Mouse (Mus musculus) heart, embryonic 15.5 days (tissue): ENCODE data around the gene Polr3h. TPM values are rescaled to one million over a fixed set of nuclear protein-coding genes. Genes with fewer than 3 reads are reported as not detected.

Experiments used
- ATAC-seq: fragments of 200-750 bp; cut with Nextera tagmentation; replicated peaks from 2 replicates; pipeline ENCODE4 v1.8.0; 2017; ENCODE audit warnings: low read depth, moderate TSS enrichment; ENCODE audit not compliant: insufficient number of reproducible peaks, insufficient read depth, low FRiP score
- H3K27ac ChIP-seq: fragments of 300-500 bp; sonication (generic); 2 replicates; pipeline ENCODE4 v1.5.1; 2015; ENCODE audit warnings: mild to moderate bottlenecking, inconsistent platforms
- H3K27me3 ChIP-seq: fragments of 300-500 bp; sonication (generic); 2 replicates; pipeline ENCODE4 v1.6.1; 2015; ENCODE audit warnings: inconsistent platforms
- H3K36me3 ChIP-seq: fragments of 300-500 bp; sonication (generic); 2 replicates; pipeline ENCODE4 v1.6.1; 2015; ENCODE audit warnings: mild to moderate bottlenecking, inconsistent platforms
- H3K4me1 ChIP-seq: fragments of 300-500 bp; sonication (generic); replicated peaks from 2 replicates; pipeline ENCODE4 v1.6.1; 2015; ENCODE audit warnings: inconsistent platforms
- H3K4me2 ChIP-seq: fragments of 300-500 bp; sonication (generic); 2 replicates; pipeline ENCODE4 v1.6.1; 2015; ENCODE audit warnings: inconsistent platforms, mild to moderate bottlenecking, moderate library complexity
- H3K4me3 ChIP-seq: fragments of 300-500 bp; sonication (generic); 2 replicates; pipeline ENCODE4 v1.5.1; 2015; ENCODE audit warnings: mild to moderate bottlenecking, inconsistent platforms
- H3K9ac ChIP-seq: fragments of 300-500 bp; sonication (generic); 2 replicates; pipeline ENCODE4 v1.6.1; 2015; ENCODE audit warnings: mild to moderate bottlenecking, inconsistent platforms
- H3K9me3 ChIP-seq: fragments of 300-500 bp; sonication (generic); replicated peaks from 2 replicates; pipeline ENCODE4 v1.6.1; 2016; ENCODE audit warnings: inconsistent platforms
- WGBS: fragments of 180-500 bp; shearing (Covaris S2); methylation state at CpG from one replicate; pipeline ENCODE4 v1.1.7; 2015; ENCODE audit warnings: mixed read lengths; 5-methylcytosine and 5-hydroxymethylcytosine counted together
- polyA plus RNA-seq: library from polyadenylated mRNA; unstranded; fragments of >200 nt; fragmentation: Nextera tagmentation; extraction: Ambion mirVana; gene quantifications from 2 replicates; pipeline ENCODE4 v1.2.1, GENCODE M21; 2015

Gene Polr3h
- polyA plus RNA-seq, 1 experiment from 2014 or later = 145 TPM

- H3K4me3 ChIP-seq = no peak overlapping the region
- no peaks in the 10 kb centered on the region for H3K27me3 ChIP-seq
- ATAC-seq = no peak
- H3K27ac ChIP-seq = no peak overlapping the region
- no peaks in the 10 kb centered on the region for H3K9me3 ChIP-seq
- no peaks in the 10 kb centered on the region; the same call in 1 of the 2 replicates for H3K36me3 ChIP-seq
- WGBS = 76% methylated on average over 10 of the region's 10 CpGs
- no peak overlapping the region for H3K9ac ChIP-seq
- no peaks in the 10 kb centered on the region for H3K4me1 ChIP-seq
- H3K4me2 ChIP-seq = no peak overlapping the region
Measured at GRCm38 (mm10) chr15:81949076-81949475, 23.0 kb upstream of the Polr3h start.

GRCm38 (mm10) chr15:81943176-81943749 is 17.2 kb upstream of the Polr3h start:
- H3K9me3 ChIP-seq = no peaks in the 10 kb centered on the region
- WGBS = 28% methylated on average over 9 of the region's 9 CpGs
- ATAC-seq = no peak

GRCm38 (mm10) chr15:81941010-81941409 is 15.0 kb upstream of the Polr3h start:
- 91% methylated on average over 2 of the region's 2 CpGs for WGBS
- H3K4me2 ChIP-seq = no peak overlapping the region

More at GRCm38 (mm10) chr15:81943176-81943749, 17.2 kb upstream of the Polr3h start:
- Histone ChIP-seq H3K4me3 (no peak overlapping the region), H3K36me3 (no peaks in the 10 kb centered on the region), H3K9ac (no peak overlapping the region), H3K4me2 (no peak overlapping the region), H3K27me3 (no peaks in the 10 kb centered on the region), H3K4me1 (peaks cover 3% of the 10 kb centered on the region; the same call in 1 of the 2 replicates), H3K27ac (no peak overlapping the region)

GRCm38 (mm10) chr15:81940219-81940618 is 14.2 kb upstream of the Polr3h start:
- ATAC-seq = no peak
- Histone ChIP-seq H3K4me3 (no peak overlapping the region), H3K9ac (no peak overlapping the region), H3K27me3 (no peaks in the 10 kb centered on the region), H3K4me1 (peaks cover 22% of the 10 kb centered on the region), H3K27ac (no peak overlapping the region), H3K9me3 (no peaks in the 10 kb centered on the region), H3K36me3 (no peaks in the 10 kb centered on the region), H3K4me2 (no peak overlapping the region)
- WGBS = 85% methylated on average over 5 of the region's 5 CpGs

More at GRCm38 (mm10) chr15:81941010-81941409, 15.0 kb upstream of the Polr3h start:
- Histone ChIP-seq H3K4me3 (no peak overlapping the region), H3K27ac (no peak overlapping the region), H3K27me3 (no peaks in the 10 kb centered on the region), H3K9me3 (no peaks in the 10 kb centered on the region), H3K36me3 (no peaks in the 10 kb centered on the region), H3K4me1 (peaks cover 22% of the 10 kb centered on the region), H3K9ac (no peak overlapping the region)
- no peak for ATAC-seq

GRCm38 (mm10) chr15:81939774-81940173 is 13.7 kb upstream of the Polr3h start:
- Histone ChIP-seq H3K4me2 (no peak overlapping the region), H3K9ac (no peak overlapping the region), H3K27ac (no peak overlapping the region), H3K36me3 (no peaks in the 10 kb centered on the region), H3K4me1 (peaks cover 22% of the 10 kb centered on the region), H3K9me3 (no peaks in the 10 kb centered on the region), H3K27me3 (no peaks in the 10 kb centered on the region), H3K4me3 (no peak overlapping the region)
- no peak for ATAC-seq
- 85% methylated on average over 4 of the region's 4 CpGs for WGBS

- no peak overlapping the region for H3K9ac ChIP-seq
- H3K36me3 ChIP-seq = no peaks in the 10 kb centered on the region
- no peaks in the 10 kb centered on the region for H3K9me3 ChIP-seq
- H3K27ac ChIP-seq = no peak overlapping the region
- ATAC-seq = no peak
- H3K27me3 ChIP-seq = no peaks in the 10 kb centered on the region
- H3K4me1 ChIP-seq = peaks cover 22% of the 10 kb centered on the region
- H3K4me3 ChIP-seq = no peak overlapping the region
- WGBS = 78% methylated on average over 10 of the region's 10 CpGs
- no peak overlapping the region for H3K4me2 ChIP-seq
Measured at GRCm38 (mm10) chr15:81939157-81939715, 13.2 kb upstream of the Polr3h start.

GRCm38 (mm10) chr15:81938246-81938645 is 12.2 kb upstream of the Polr3h start:
- 37% methylated on average over 2 of the region's 2 CpGs for WGBS
- no peak for ATAC-seq

GRCm38 (mm10) chr15:81937098-81937972 is 11.3 kb upstream of the Polr3h start:
- peak overlapping the region; percentile 37 for H3K27ac ChIP-seq
- peak; percentile 5; the same call in 1 of the 2 replicates for ATAC-seq

More at GRCm38 (mm10) chr15:81938246-81938645, 12.2 kb upstream of the Polr3h start:
- no peaks in the 10 kb centered on the region for H3K36me3 ChIP-seq
- no peak overlapping the region for H3K9ac ChIP-seq
- H3K27me3 ChIP-seq = no peaks in the 10 kb centered on the region
- no peak overlapping the region for H3K4me3 ChIP-seq
- no peaks in the 10 kb centered on the region for H3K9me3 ChIP-seq
- H3K27ac ChIP-seq = no peak overlapping the region
- H3K4me1 ChIP-seq = peaks cover 22% of the 10 kb centered on the region
- H3K4me2 ChIP-seq = peak overlapping the region; percentile 68; the same call in 1 of the 2 replicates

GRCm38 (mm10) chr15:81936679-81937078 is 10.6 kb upstream of the Polr3h start, which contains the start of gene Csdc2:
Csdc2 (plus strand) TSS chr15:81936759.
- peak within 1 kb of the TSS; percentile 37 for H3K27ac ChIP-seq
- peak within 1 kb of the TSS; percentile 40 for H3K9ac ChIP-seq
- H3K4me2 ChIP-seq = peak within 1 kb of the TSS; percentile 68
- 2% methylated on average over 12 of the region's 12 CpGs for WGBS
- peak; percentile 60 for ATAC-seq
- H3K4me1 ChIP-seq = peaks cover 22% of the 10 kb centered on the region
- H3K4me3 ChIP-seq = peak within 1 kb of the TSS; percentile 47
- H3K27me3 ChIP-seq = no peaks in the 10 kb centered on the region
- no peaks in the 10 kb centered on the region for H3K36me3 ChIP-seq
- H3K9me3 ChIP-seq = no peaks in the 10 kb centered on the region

More at GRCm38 (mm10) chr15:81937098-81937972, 11.3 kb upstream of the Polr3h start:
- Histone ChIP-seq H3K9ac (peak overlapping the region; percentile 40), H3K9me3 (no peaks in the 10 kb centered on the region), H3K4me2 (peak overlapping the region; percentile 68), H3K4me3 (peak overlapping the region; percentile 47), H3K36me3 (no peaks in the 10 kb centered on the region), H3K4me1 (peaks cover 22% of the 10 kb centered on the region), H3K27me3 (no peaks in the 10 kb centered on the region)
- WGBS = 8% methylated on average over 19 of the region's 19 CpGs

GRCm38 (mm10) chr15:81935869-81936637 is 10.0 kb upstream of the Polr3h start:
- H3K4me2 ChIP-seq = peak overlapping the region; percentile 68
- no peaks in the 10 kb centered on the region for H3K9me3 ChIP-seq
- H3K9ac ChIP-seq = no peak overlapping the region
- no peaks in the 10 kb centered on the region for H3K36me3 ChIP-seq
- WGBS = 52% methylated on average over 7 of the region's 7 CpGs
- no peaks in the 10 kb centered on the region for H3K27me3 ChIP-seq
- peak overlapping the region; percentile 47 for H3K4me3 ChIP-seq
- peaks cover 22% of the 10 kb centered on the region for H3K4me1 ChIP-seq
- peak overlapping the region; percentile 37 for H3K27ac ChIP-seq
- no peak for ATAC-seq
